Mouse (Mus musculus): ENCODE measurements around the gene Usp31. TPM values are rescaled to one million over a fixed set of nuclear protein-coding genes. Genes with fewer than 3 reads are reported as not detected.

Gene Usp31
- 3.5 and 3.7 TPM in 2 replicates for polyA plus RNA-seq (2016; fragmentation: Nextera tagmentation; extraction: Ambion mirVana)

DNA sequence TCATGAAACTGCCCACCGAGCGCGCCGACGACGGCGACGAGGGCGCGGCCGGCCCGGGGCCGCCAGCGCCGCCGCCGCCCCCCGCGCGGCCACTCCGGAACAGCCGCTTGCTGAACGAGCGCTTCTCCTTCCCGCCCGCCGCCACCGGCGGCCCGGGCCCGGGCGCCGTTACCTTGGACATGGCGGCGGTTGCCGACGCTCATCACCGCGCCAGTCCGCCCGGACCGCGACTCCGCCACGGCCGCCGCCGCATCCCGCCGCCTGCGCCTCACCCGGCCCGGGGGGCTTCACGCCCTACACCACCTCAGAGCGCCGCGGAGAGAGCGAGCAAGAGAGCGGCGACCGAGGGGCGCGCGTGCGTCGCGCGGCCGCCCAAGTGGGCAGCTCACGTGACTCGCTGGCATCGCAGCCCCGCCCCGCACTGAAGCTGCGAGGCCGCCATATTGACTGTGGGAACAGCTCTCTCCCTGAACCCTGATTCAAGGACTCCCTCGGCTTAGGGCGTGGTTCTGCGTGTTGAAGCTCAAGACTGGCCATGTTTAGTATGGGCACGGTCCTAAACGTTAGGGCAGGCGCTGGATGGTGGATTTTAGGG, at the start of gene Usp31:
Gene Usp31, minus strand, starts transcription at position 181 of the 595 bp plus-strand sequence.
- peaks cover 32% of the 10 kb centered on the region for H3K4me1 ChIP-seq
- H3K9me3 ChIP-seq (replicated peaks): no peaks in the 10 kb centered on the region
- H3K4me3 ChIP-seq: peak within 1 kb of the TSS; percentile 90
- no peaks in the 10 kb centered on the region for H3K36me3 ChIP-seq
- H3K9ac ChIP-seq: peak within 1 kb of the TSS; percentile 90
- H3K27me3 ChIP-seq: no peaks in the 10 kb centered on the region
- under 1% methylated on average over 71 of the region's 82 CpGs for WGBS
- H3K4me2 ChIP-seq (replicated peaks): peak within 1 kb of the TSS; percentile 97
- H3K27ac ChIP-seq: peak within 1 kb of the TSS; percentile 95
- ATAC-seq (ENCODE audit: low FRiP score): peak; percentile 99

DNA sequence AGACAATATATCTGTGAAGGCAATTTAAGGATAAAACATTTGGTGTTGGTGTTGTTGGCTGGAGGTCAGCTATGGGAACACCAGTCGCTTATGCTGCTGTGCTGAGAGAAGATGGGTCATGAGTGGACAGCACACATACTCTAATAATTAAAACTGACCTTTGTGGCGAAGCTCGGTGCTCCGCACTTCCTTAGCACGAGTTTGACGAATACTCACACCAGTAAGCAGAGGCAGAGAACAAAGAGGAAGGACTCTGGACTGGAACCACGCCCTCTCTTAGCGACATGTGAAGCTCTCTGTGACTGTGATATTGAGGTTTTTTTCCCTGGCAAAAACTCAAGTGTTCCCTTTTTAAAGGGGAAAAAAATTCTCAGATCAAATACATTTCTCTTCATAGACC, 47.7 kb upstream of the Usp31 start:
- Histone ChIP-seq H3K9me3 (replicated peaks) (no peaks in the 10 kb centered on the region), H3K4me3 (no peak overlapping the region), H3K27ac (no peak overlapping the region), H3K27me3 (no peaks in the 10 kb centered on the region), H3K4me2 (replicated peaks) (no peak overlapping the region), H3K9ac (no peak overlapping the region), H3K36me3 (no peaks in the 10 kb centered on the region), H3K4me1 (no peaks in the 10 kb centered on the region)
- ATAC-seq (ENCODE audit: low FRiP score): no peak
- 69% methylated on average over 8 of the region's 8 CpGs for WGBS

DNA sequence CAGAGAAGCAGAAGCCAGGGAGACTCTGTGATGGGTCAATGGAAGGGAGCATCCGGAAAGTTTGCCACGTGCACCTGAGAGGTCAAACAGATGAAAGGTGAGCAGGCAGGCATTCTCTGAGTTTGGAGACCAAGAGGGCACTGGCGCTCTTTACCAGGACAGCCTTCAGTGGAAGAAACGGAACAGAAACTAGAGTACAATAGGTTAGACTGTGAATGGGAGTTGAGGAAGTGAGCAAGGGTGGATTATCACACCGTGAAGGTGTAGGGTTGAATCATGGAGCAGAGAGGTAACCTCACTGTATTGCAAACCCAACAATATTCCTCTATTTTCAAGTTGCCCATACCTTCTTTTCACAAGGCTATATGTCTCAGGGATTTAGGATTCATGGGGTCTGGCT, 43.2 kb upstream of the Usp31 start:
- WGBS: 75% methylated on average over 5 of the region's 5 CpGs
- no peaks in the 10 kb centered on the region for H3K4me1 ChIP-seq
- H3K27me3 ChIP-seq: no peaks in the 10 kb centered on the region
- no peak for ATAC-seq (ENCODE audit: low FRiP score)
- no peak overlapping the region for H3K27ac ChIP-seq
- no peaks in the 10 kb centered on the region for H3K36me3 ChIP-seq
- H3K4me3 ChIP-seq: no peak overlapping the region
- no peaks in the 10 kb centered on the region for H3K9me3 ChIP-seq (replicated peaks)
- H3K9ac ChIP-seq: no peak overlapping the region
- no peak overlapping the region for H3K4me2 ChIP-seq (replicated peaks)

DNA sequence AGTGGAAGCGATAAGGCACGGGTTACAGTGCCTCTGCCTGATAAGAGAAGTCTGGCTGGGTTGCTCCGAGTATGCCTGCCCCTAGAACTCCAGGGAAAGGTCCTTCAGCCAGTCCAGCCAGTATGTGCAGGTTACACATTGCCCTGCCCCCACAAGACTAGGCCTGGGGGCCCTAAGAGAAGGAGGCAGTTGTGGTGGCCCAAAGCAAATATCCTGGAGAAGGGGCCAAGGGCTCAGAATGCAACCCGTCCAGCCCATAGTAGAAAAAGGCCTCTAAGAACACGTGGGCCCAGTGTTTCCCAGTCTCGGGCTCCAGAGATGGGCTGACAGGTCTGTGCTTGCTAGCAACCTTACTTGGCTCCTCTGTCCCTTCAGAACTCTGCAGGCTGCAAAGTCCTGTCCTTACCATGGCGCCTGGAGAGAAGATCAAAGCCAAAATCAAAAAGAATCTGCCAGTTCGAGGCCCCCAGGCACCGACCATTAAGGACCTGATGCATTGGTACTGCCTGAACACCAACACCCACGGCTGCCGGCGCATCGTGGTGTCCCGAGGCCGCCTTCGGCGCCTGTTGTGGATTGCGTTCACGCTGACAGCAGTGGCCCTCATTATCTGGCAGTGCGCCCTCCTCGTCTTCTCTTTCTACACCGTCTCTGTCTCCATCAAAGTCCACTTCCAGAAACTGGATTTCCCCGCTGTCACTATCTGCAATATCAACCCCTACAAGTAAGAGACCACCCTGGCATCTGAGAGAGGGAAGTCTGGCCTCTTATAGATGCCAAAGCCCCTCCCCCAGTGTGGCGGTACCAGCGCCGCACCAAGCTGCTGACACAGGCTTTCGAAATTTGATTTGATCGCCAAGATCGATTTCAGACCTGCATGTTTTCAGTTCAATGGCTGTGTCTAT, 30.7 kb upstream of the Usp31 start:
- no peak overlapping the region for H3K9ac ChIP-seq
- H3K9me3 ChIP-seq (replicated peaks): no peaks in the 10 kb centered on the region
- no peak overlapping the region for H3K4me2 ChIP-seq (replicated peaks)
- no peak overlapping the region for H3K4me3 ChIP-seq
- H3K27ac ChIP-seq: no peak overlapping the region
- 73% methylated on average over 29 of the region's 29 CpGs for WGBS
- peaks cover 9% of the 10 kb centered on the region; the same call in 1 of the 2 replicates for H3K4me1 ChIP-seq
- peaks cover 37% of the 10 kb centered on the region for H3K27me3 ChIP-seq
- no peaks in the 10 kb centered on the region for H3K36me3 ChIP-seq
- no peak for ATAC-seq (ENCODE audit: low FRiP score)

DNA sequence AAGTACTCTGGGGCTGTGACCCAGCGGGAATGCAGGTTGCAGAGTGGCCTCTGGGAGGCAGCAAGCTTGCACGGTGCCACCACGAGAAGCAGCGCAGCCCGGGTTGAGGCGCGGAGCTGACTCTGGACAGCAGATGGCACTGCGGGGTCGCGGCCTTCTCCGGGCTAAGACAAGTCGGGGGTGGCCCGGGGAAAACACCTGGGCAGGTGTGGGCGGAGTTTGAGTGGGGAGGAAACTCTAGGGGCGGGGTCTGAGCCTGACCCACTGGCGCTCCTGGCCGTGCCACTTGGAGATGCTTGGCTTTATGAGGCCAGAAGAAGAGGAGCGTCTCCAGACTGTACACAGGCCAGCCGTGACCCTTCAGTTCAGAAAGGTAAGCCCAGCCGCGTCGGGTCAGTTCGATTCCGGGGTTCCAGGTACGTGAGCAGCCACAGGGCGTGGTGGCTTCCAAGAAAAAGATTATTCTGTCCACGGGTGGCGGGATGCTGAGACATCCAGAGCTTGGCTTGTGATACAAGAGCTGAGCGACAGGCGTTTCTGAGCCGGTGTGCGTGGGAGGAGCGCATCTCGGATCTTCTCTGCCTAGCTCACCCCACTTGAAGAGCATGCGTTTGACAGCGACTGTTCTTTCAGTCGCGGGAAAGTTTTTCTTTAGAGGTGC, 27.2 kb upstream of the Usp31 start, which contains the start of gene Scnn1g:
Gene Scnn1g, plus strand, starts transcription at position 309 of the 661 bp plus-strand sequence.
- H3K4me2 ChIP-seq (replicated peaks): peak within 1 kb of the TSS; percentile 65
- WGBS: under 1% methylated on average over 38 of the region's 38 CpGs
- peak; percentile 88 for ATAC-seq (ENCODE audit: low FRiP score)
- peak within 1 kb of the TSS; percentile 38 for H3K9ac ChIP-seq
- H3K27me3 ChIP-seq: peaks cover 37% of the 10 kb centered on the region
- no peaks in the 10 kb centered on the region for H3K36me3 ChIP-seq
- no peak within 1 kb of the TSS for H3K27ac ChIP-seq
- no peaks in the 10 kb centered on the region for H3K9me3 ChIP-seq (replicated peaks)
- H3K4me1 ChIP-seq: peaks cover 9% of the 10 kb centered on the region; the same call in 1 of the 2 replicates
- H3K4me3 ChIP-seq: peak within 1 kb of the TSS; percentile 32

DNA sequence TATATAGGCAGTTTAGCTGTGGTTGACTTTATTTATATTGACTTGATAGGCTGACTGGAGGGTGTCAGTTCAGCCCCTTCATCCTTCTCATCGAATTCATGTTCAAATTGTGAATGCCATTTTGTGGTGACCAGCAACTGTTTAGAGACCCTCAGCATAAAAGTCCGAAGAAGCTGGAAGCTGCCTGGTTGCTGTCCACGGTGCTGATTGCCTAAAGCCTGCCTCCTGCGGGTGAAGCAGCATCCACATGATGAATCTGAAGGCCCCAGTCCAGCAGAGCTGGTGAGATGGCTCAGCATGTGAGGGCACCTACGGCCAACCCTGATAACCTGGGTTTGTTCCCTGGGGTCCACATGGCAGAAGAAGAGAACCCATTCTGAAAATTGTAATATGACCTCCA, 23.2 kb upstream of the Usp31 start:
- Histone ChIP-seq H3K9ac (no peak overlapping the region), H3K9me3 (replicated peaks) (no peaks in the 10 kb centered on the region), H3K27ac (no peak overlapping the region), H3K4me3 (no peak overlapping the region), H3K4me1 (peaks cover 9% of the 10 kb centered on the region; the same call in 1 of the 2 replicates), H3K27me3 (peaks cover 17% of the 10 kb centered on the region), H3K36me3 (no peaks in the 10 kb centered on the region), H3K4me2 (replicated peaks) (no peak overlapping the region)
- ATAC-seq (ENCODE audit: low FRiP score): no peak
- 27% methylated on average over 5 of the region's 5 CpGs for WGBS

DNA sequence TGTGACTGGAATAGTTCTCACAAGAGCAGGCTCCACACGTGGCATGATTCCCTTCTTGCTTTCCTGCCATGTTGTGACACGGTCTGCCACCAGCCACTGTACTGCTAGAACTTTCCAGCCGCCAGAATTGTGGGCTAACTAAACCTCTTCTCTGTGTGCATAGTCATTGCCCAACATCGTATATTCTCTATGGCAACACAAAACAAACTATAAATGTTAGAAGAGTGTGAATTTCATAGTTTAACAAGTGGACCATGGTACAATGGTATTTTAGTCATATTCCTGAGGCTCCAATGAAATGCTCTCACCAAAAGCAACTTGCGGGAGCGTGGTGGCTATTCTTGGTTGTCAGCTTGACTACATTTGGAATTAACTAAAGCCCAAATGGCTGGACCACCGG, 10.0 kb upstream of the Usp31 start:
- no peak for ATAC-seq (ENCODE audit: low FRiP score)
- Histone ChIP-seq H3K9me3 (replicated peaks) (no peaks in the 10 kb centered on the region), H3K4me2 (replicated peaks) (no peak overlapping the region), H3K36me3 (no peaks in the 10 kb centered on the region), H3K27ac (no peak overlapping the region), H3K27me3 (no peaks in the 10 kb centered on the region), H3K4me3 (no peak overlapping the region), H3K9ac (no peak overlapping the region), H3K4me1 (no peaks in the 10 kb centered on the region)
- 80% methylated on average over 7 of the region's 7 CpGs for WGBS

DNA sequence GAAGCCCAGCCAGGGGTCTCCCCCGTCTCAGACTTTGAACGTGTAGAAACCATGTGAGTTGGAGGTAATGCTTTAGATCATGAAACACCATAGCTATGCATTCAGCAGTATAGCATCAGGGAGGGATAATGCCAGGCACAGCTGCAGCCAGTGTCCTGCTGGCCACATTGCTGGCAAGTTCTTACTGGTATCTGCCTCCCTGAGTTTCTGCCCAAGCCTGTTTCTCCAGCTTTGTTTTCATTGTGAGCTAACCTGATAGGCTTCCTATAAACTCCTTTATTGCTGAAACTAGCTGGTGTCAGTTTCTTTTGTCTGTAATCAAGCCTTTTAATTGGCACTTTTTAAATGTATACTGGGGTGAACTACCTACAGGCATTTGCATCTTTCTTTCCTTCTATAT, 4.1 kb upstream of the Usp31 start:
- H3K4me2 ChIP-seq (replicated peaks): no peak overlapping the region
- H3K27me3 ChIP-seq: no peaks in the 10 kb centered on the region
- no peak overlapping the region for H3K27ac ChIP-seq
- whole genome bisulfite sequencing: 51% methylated on average over 2 of the region's 2 CpGs
- H3K36me3 ChIP-seq: no peaks in the 10 kb centered on the region
- H3K4me1 ChIP-seq: peaks cover 1% of the 10 kb centered on the region
- H3K9me3 ChIP-seq (replicated peaks): no peaks in the 10 kb centered on the region
- H3K9ac ChIP-seq: no peak overlapping the region
- ATAC-seq (ENCODE audit: low FRiP score): no peak
- no peak overlapping the region for H3K4me3 ChIP-seq

DNA sequence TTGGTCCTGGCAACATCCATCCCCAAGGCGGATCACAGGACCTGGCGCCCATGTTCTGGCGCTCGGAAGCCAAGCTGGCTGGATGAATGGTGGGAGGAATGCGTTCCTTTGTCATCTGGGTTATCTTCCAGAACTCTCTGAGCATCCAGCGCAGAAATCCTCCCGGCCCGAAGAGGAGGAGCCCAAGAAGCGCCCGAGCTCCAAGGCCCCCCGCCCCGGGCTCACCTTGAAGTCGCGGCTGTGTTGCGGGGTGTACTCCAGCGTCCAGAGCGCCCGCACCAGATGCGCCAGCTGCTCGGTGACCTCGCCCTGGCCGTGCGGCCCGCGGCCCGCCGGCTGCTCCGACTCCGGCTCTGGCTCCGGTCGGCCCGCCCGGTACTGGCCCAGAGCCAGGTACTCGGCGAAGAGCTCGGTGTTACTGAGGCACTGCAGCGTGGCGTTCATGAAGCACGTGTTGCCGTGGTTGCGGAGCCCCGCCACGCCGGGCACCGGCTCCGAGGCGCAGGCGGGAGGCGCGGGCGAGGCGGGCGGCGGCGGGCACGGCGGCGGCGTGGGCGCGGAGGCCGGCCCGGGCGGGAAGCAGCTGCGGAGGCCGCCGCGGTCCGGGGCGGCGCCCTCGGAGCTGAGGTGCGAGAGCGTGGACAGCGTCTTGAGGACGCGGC, 511 bp downstream of the Usp31 start:
- Histone ChIP-seq H3K4me3 (peak overlapping the region; percentile 90), H3K36me3 (no peaks in the 10 kb centered on the region), H3K9ac (peak overlapping the region; percentile 90), H3K4me2 (replicated peaks) (peak overlapping the region; percentile 97), H3K27ac (peak overlapping the region; percentile 95), H3K4me1 (peaks cover 37% of the 10 kb centered on the region), H3K27me3 (no peaks in the 10 kb centered on the region), H3K9me3 (replicated peaks) (no peaks in the 10 kb centered on the region)
- peak; percentile 44 for ATAC-seq (ENCODE audit: low FRiP score)
- under 1% methylated on average over 58 of the region's 77 CpGs for WGBS

DNA sequence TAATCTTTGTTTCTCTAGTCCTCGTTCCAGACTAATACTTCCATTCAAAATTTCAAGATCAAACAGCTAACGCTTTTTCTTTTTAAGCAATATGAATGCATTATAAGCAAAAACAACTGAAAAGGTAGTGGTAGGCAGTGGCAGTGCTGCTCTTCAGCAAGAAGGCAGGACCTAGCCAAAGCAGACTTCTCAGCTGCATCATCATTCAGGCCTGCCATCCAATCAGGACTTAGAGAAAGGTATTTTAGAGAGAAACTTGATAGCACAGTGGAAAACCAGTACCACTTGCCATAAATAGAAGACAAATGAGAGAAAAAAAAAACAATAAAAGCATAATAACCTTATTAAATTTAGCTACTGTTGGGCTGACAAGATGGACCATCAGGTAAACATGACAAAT, 2.0 kb downstream of the Usp31 start:
- no peak for ATAC-seq (ENCODE audit: low FRiP score)
- no peaks in the 10 kb centered on the region for H3K27me3 ChIP-seq
- H3K9ac ChIP-seq: no peak overlapping the region
- no peaks in the 10 kb centered on the region for H3K36me3 ChIP-seq
- no peak overlapping the region for H3K4me3 ChIP-seq
- peak overlapping the region; percentile 97 for H3K4me2 ChIP-seq (replicated peaks)
- 83% methylated on average over 2 of the region's 2 CpGs for WGBS
- peaks cover 37% of the 10 kb centered on the region for H3K4me1 ChIP-seq
- H3K27ac ChIP-seq: no peak overlapping the region
- H3K9me3 ChIP-seq (replicated peaks): no peaks in the 10 kb centered on the region

DNA sequence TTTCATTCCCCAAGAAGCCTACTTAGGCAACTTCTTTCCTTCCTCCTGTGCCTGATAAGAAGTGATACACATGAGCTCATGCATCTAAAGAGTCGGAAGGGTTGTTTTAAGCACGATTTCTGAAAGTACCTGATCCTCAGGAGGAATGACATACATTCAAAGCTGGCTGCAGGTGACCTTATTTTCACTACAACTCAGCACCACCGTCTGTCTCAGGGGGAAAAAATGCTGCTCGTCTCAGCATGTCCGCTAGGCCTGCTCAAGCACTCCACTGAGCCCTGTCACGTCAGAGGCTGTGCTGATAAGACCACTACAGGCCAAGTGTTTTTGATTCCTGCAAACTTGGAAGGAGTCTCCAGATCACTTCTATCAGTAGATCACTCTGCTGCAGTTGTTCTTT, 5.1 kb downstream of the Usp31 start:
- Histone ChIP-seq H3K27ac (no peak overlapping the region), H3K27me3 (no peaks in the 10 kb centered on the region), H3K9ac (no peak overlapping the region), H3K4me3 (no peak overlapping the region), H3K36me3 (no peaks in the 10 kb centered on the region), H3K9me3 (replicated peaks) (no peaks in the 10 kb centered on the region), H3K4me2 (replicated peaks) (no peak overlapping the region), H3K4me1 (peaks cover 44% of the 10 kb centered on the region)
- ATAC-seq (ENCODE audit: low FRiP score): no peak
- 68% methylated on average over 6 of the region's 6 CpGs for WGBS

DNA sequence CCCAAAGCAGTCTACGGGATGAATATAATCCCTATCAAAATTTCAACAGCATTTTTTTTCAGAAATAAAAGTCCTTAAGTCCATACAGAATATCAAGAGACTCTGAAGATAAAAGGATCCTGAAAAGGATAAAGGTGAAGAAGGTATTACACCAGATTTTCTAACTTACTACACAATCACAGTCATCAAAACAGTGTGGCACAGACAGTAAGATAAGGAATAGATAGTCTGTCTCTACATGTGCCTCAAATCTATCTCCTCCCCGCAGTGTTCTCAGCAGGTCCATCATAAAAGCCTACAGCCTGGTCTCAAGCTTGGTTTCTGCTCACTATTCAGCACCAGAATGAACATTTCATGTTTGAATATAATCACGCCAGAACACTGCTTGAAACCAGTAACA, 6.6 kb downstream of the Usp31 start:
- no peak for ATAC-seq (ENCODE audit: low FRiP score)
- 92% methylated on average over 3 of the region's 3 CpGs for WGBS
- no peak overlapping the region for H3K9ac ChIP-seq
- no peak overlapping the region for H3K4me2 ChIP-seq (replicated peaks)
- H3K4me1 ChIP-seq: peaks cover 36% of the 10 kb centered on the region
- H3K4me3 ChIP-seq: no peak overlapping the region
- H3K27me3 ChIP-seq: no peaks in the 10 kb centered on the region
- H3K36me3 ChIP-seq: no peaks in the 10 kb centered on the region
- H3K27ac ChIP-seq: no peak overlapping the region
- no peaks in the 10 kb centered on the region for H3K9me3 ChIP-seq (replicated peaks)
